Mouse (Mus musculus) urinary bladder, postnatal 25 days (tissue): ENCODE results near the gene Il20rb.

ENCODE experiments used
- DNase-seq: peaks from one replicate; pipeline ENCODE4 v3.0.0; 2022; ENCODE audit warnings: low spot score

Il20rb gene

GRCm38 (mm10) chr9:100486431-100486830 lies at the start of gene Il20rb:
TSS of gene Il20rb (minus strand) at chr9:100486788.
- no peak for DNase-seq

GRCm38 (mm10) chr9:100535618-100536262 lies 49.2 kb upstream of the Il20rb start:
- DNase-seq, result no peak

- no peak for DNase-seq
Observed at GRCm38 (mm10) chr9:100534686-100535085, 48.1 kb upstream of the Il20rb start.

- no peak for DNase-seq
Observed at GRCm38 (mm10) chr9:100532847-100533505, 46.4 kb upstream of the Il20rb start.

- DNase-seq, result no peak
Observed at GRCm38 (mm10) chr9:100531296-100531695, 44.7 kb upstream of the Il20rb start.

GRCm38 (mm10) chr9:100525225-100525624 lies 38.6 kb upstream of the Il20rb start:
- no peak for DNase-seq

GRCm38 (mm10) chr9:100522029-100522428 lies 35.4 kb upstream of the Il20rb start:
- no peak for DNase-seq

- DNase-seq, result peak; percentile 49
Observed at GRCm38 (mm10) chr9:100520586-100520985, 34.0 kb upstream of the Il20rb start.

- DNase-seq, result no peak
Observed at GRCm38 (mm10) chr9:100520012-100520411, 33.4 kb upstream of the Il20rb start.

- no peak for DNase-seq
Observed at GRCm38 (mm10) chr9:100507581-100507980, 21.0 kb upstream of the Il20rb start.

GRCm38 (mm10) chr9:100506652-100507051 lies 20.1 kb upstream of the Il20rb start:
- DNase-seq, result peak; percentile 38

- DNase-seq, result no peak
Observed at GRCm38 (mm10) chr9:100505498-100505897, 18.9 kb upstream of the Il20rb start.

GRCm38 (mm10) chr9:100493611-100494261 lies 7.1 kb upstream of the Il20rb start:
- DNase-seq, result no peak

GRCm38 (mm10) chr9:100491424-100491823 lies 4.8 kb upstream of the Il20rb start:
- no peak for DNase-seq

GRCm38 (mm10) chr9:100488969-100489368 lies 2.4 kb upstream of the Il20rb start:
- no peak for DNase-seq

GRCm38 (mm10) chr9:100488056-100488713 lies 1.6 kb upstream of the Il20rb start:
- DNase-seq, result no peak

- no peak for DNase-seq
Observed at GRCm38 (mm10) chr9:100483318-100483717, 3.3 kb downstream of the Il20rb start.

GRCm38 (mm10) chr9:100481626-100482025 lies 5.0 kb downstream of the Il20rb start:
- DNase-seq, result no peak

- DNase-seq, result no peak
Observed at GRCm38 (mm10) chr9:100474056-100474455, 12.5 kb downstream of the Il20rb start.

- DNase-seq, result no peak
Observed at GRCm38 (mm10) chr9:100473361-100473760, 13.2 kb downstream of the Il20rb start.

GRCm38 (mm10) chr9:100472931-100473330 lies 13.7 kb downstream of the Il20rb start:
- no peak for DNase-seq

GRCm38 (mm10) chr9:100471605-100471953 lies 15.0 kb downstream of the Il20rb start:
- no peak for DNase-seq
